Mouse (Mus musculus): ENCODE results near the gene Foxn3. TPM values are rescaled to one million over a fixed set of nuclear protein-coding genes. Genes with fewer than 3 reads are reported as not detected.

Foxn3 gene
- polyA plus RNA-seq, 1 experiment from 2014 or later: 86.4 TPM

DNA sequence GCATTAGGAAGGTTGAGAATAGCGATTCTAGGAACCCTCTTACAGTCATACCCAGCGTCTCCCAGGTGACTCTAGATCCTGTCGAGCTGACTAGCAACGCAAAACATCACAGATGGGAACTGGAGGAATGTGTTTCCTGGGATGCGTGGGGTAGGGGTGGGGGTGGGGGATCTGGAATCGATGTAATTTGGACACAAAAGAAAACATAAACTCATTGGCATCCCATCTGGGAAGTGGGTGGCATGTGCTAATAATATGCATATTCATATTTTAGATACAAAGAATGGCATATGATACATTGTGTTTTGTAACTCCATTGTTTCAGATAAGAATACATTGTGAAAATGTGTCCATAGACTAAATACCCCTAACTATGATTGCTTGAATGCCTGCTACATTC is 393.5 kb downstream of the Foxn3 start:
- no peaks in the 10 kb centered on the region for H3K36me3 ChIP-seq
- H3K9me3 ChIP-seq: no peaks in the 10 kb centered on the region
- H3K27me3 ChIP-seq: no peaks in the 10 kb centered on the region
- WGBS: 81% methylated on average over 6 of the region's 6 CpGs
- H3K4me1 ChIP-seq: peaks cover 10% of the 10 kb centered on the region
- H3K4me3 ChIP-seq: no peak overlapping the region
- no peak overlapping the region for H3K27ac ChIP-seq (replicated peaks)
- no peak for ATAC-seq (replicated peaks)
- H3K9ac ChIP-seq (replicated peaks): no peak overlapping the region
- no peak overlapping the region for H3K4me2 ChIP-seq (replicated peaks)

DNA sequence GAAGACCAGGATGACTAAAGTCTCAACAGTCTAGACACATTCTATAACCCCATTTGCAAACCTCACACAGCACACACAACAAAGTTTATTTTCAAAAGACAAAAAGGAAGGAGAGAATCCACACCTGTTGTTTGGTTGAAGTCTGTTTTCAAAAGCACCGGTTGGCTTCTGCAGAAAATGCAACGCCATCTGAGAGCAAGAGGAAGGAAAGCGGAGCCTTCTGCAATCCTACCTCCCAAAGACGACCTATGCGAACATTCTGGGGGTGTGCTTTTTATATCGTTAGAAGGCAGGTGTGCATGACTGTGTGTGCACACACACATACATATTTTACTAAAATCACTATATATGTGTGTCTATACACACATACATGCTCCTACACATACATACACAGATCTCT is 397.3 kb downstream of the Foxn3 start:
- no peak overlapping the region for H3K4me2 ChIP-seq (replicated peaks)
- WGBS: 97% methylated on average over 6 of the region's 6 CpGs
- no peaks in the 10 kb centered on the region for H3K36me3 ChIP-seq
- no peak overlapping the region for H3K4me3 ChIP-seq
- H3K27me3 ChIP-seq: no peaks in the 10 kb centered on the region
- ATAC-seq (replicated peaks): no peak
- no peak overlapping the region for H3K27ac ChIP-seq (replicated peaks)
- H3K9me3 ChIP-seq: no peaks in the 10 kb centered on the region
- no peak overlapping the region for H3K9ac ChIP-seq (replicated peaks)
- H3K4me1 ChIP-seq: peaks cover 23% of the 10 kb centered on the region

DNA sequence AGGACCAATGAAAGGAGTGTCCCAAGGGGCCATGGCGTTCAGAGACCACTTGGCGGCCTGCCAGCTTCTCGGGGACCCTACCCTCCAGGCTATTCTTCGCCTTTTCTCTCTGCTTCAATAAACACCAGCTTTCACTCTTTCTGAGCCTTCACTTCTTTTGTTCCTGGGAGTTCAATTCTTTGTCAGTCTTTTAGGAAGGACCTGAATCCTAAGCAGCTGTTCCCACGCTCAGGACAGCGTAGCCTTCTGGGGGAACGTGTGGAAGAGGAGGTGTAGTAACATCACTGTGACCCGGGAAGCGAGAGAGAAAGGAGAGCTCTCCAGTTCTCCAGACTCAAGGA is 400.1 kb downstream of the Foxn3 start:
- peak overlapping the region; percentile 51 for H3K27ac ChIP-seq (replicated peaks)
- H3K4me1 ChIP-seq: peaks cover 23% of the 10 kb centered on the region
- no peak overlapping the region for H3K9ac ChIP-seq (replicated peaks)
- no peak overlapping the region for H3K4me3 ChIP-seq
- no peaks in the 10 kb centered on the region for H3K36me3 ChIP-seq
- H3K9me3 ChIP-seq: no peaks in the 10 kb centered on the region
- peak; percentile 29; the same call in 1 of the 2 replicates for ATAC-seq (replicated peaks)
- no peak overlapping the region for H3K4me2 ChIP-seq (replicated peaks)
- WGBS: 15% methylated on average over 9 of the region's 9 CpGs
- no peaks in the 10 kb centered on the region for H3K27me3 ChIP-seq

DNA sequence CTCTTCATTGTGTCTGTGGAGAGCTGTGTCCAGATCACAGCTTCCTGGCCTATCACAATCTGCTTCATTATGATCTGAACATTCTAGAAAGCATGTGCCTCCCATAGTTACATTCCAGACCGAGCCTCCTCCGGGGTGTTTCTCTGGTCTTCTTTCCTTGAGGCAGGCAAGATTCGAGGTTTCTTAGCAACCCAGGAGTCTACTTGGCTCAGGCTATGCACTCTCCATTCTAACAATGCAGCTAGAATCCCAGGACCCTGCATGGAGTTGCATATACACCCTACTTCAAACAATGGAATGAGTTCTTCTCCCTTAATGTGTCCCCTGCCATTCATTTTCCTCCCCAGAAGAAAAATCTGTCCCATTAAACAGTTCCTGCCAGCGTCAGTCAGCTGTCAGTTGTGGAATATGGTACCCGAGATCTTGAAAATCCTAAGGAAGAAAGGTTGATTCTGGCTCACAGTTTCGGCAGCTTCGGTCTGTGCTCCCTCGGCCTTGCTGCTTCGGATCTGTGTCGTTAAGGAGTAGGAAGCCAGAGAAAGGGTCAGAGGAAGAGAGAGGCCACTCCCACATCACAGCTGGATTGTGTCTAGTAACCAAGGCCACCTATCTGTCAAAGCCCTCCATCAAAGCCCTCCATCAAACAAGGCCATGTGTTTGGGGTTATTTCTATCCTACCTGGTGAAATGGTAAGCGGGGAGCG is 400.6 kb downstream of the Foxn3 start:
- Histone ChIP-seq H3K27me3 (no peaks in the 10 kb centered on the region), H3K4me2 (replicated peaks) (no peak overlapping the region), H3K4me3 (no peak overlapping the region), H3K27ac (replicated peaks) (peak overlapping the region; percentile 51), H3K9me3 (no peaks in the 10 kb centered on the region), H3K9ac (replicated peaks) (no peak overlapping the region), H3K4me1 (peaks cover 19% of the 10 kb centered on the region), H3K36me3 (no peaks in the 10 kb centered on the region)
- 31% methylated on average over 12 of the region's 12 CpGs for WGBS
- ATAC-seq (replicated peaks): peak; percentile 57; the same call in 1 of the 2 replicates

DNA sequence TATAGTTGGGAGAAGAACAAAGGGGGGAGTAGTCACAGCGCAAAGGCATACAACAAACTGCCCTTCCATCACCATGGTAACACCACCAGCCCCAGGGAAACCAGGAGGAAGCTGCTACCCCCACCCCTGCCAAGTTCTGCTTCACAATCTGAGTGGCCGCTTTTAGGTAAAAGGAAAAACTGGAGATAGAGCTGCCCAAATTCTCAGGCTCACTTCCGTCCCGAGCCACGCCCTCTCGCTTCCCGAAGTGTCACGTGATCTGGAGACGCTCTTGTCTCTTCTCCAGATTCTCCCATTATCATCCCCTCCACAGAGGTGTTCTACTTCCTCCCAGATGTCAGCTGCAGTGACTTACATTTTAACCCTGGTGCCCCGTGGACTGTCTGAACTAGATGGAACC is 401.2 kb downstream of the Foxn3 start:
- no peaks in the 10 kb centered on the region for H3K27me3 ChIP-seq
- H3K4me1 ChIP-seq: peaks cover 18% of the 10 kb centered on the region
- H3K4me3 ChIP-seq: no peak overlapping the region
- H3K4me2 ChIP-seq (replicated peaks): no peak overlapping the region
- H3K27ac ChIP-seq (replicated peaks): peak overlapping the region; percentile 51; the same call in 1 of the 2 replicates
- peak; percentile 66 for ATAC-seq (replicated peaks)
- WGBS: 63% methylated on average over 10 of the region's 10 CpGs
- no peaks in the 10 kb centered on the region for H3K36me3 ChIP-seq
- H3K9ac ChIP-seq (replicated peaks): no peak overlapping the region
- H3K9me3 ChIP-seq: no peaks in the 10 kb centered on the region

DNA sequence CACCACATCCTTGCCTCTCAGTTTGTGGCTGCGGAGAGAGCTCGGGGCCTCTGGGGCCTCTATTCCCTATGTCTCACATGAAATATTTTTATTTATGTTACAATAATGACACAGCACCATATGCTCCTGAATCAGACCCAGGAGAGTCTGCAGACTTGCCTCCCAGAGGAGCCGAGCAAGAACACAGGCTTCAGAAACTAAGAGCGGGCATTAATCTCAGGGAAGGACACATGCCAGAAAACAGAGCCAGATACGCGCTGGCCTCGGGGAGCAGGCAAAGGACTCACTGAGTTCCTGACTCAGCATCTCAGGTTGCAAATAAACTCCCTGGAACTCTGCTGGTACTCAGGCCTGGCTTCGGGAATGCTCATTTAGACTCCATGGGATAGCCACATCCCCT is 403.3 kb downstream of the Foxn3 start:
- H3K4me2 ChIP-seq (replicated peaks): no peak overlapping the region
- H3K27me3 ChIP-seq: no peaks in the 10 kb centered on the region
- no peaks in the 10 kb centered on the region for H3K36me3 ChIP-seq
- no peak overlapping the region for H3K4me3 ChIP-seq
- no peak overlapping the region for H3K9ac ChIP-seq (replicated peaks)
- H3K9me3 ChIP-seq: no peaks in the 10 kb centered on the region
- H3K4me1 ChIP-seq: peaks cover 19% of the 10 kb centered on the region
- ATAC-seq (replicated peaks): no peak
- 70% methylated on average over 8 of the region's 8 CpGs for WGBS
- H3K27ac ChIP-seq (replicated peaks): no peak overlapping the region

DNA sequence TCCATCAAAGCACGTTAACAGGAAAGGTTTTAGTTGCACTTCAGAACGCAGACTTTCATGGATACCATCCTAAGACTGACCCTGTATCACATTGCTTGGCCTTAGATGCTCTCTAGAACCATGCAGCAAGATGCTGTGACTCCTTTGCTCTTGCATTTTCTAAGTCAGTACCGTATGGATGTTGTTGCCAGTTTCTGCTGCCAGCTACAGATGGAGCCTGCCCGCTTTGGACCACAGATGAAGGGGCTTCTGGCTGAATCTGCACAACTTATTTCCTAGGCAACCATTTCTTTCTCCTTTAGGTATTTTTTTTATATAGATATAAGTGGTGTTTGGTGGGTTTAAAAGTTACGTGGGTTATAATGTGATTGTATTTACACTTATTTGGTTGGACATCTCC is 407.5 kb downstream of the Foxn3 start:
- WGBS: 79% methylated on average over 5 of the region's 5 CpGs
- Histone ChIP-seq H3K27ac (replicated peaks) (no peak overlapping the region), H3K9ac (replicated peaks) (no peak overlapping the region), H3K4me3 (no peak overlapping the region), H3K4me1 (peaks cover 13% of the 10 kb centered on the region), H3K36me3 (no peaks in the 10 kb centered on the region), H3K27me3 (no peaks in the 10 kb centered on the region), H3K4me2 (replicated peaks) (no peak overlapping the region), H3K9me3 (no peaks in the 10 kb centered on the region)
- no peak for ATAC-seq (replicated peaks)

DNA sequence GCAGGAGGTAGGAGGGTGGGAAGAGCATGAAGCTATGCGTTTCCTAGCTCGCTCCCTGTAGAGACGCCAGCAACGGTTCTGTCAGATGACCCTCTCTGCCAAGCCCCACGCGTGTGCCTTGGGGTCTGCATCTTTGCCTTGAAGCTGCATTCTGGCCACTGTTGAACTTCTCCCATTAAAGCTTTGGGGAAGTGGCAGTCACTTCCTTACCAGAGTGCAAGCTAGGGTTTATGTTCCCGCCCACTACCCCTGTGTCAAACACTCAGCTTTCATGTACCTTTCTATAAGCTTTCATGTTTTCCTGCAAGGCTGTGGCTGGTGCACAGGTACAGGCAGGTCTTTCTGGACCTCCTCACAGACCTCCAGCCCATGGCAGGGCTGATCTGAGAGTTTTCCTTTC is 409.2 kb downstream of the Foxn3 start:
- Histone ChIP-seq H3K4me1 (peaks cover 13% of the 10 kb centered on the region), H3K27ac (replicated peaks) (no peak overlapping the region), H3K9me3 (no peaks in the 10 kb centered on the region), H3K4me2 (replicated peaks) (no peak overlapping the region), H3K36me3 (no peaks in the 10 kb centered on the region), H3K4me3 (no peak overlapping the region), H3K27me3 (no peaks in the 10 kb centered on the region), H3K9ac (replicated peaks) (no peak overlapping the region)
- 61% methylated on average over 7 of the region's 7 CpGs for WGBS
- ATAC-seq (replicated peaks): no peak

DNA sequence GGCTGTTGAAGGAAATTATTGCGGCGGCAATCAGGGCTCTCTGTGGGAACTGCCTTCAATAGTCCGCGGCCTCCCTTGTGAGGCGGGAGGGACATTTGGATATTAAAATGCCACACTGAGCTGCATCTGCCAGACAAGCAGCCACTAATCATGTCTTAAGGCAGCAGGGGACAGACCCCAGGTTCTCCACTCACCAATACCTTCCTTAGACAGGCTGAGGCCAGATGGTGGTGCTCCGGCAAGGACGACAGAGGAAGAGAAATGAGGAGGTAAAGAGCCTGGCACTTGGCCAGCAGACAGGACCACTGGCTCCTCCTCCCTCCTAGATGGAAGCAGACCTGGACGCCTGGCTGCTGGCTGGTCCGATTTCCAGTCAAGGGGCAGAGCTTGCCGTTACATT is 409.7 kb downstream of the Foxn3 start:
- no peak; the same call in 1 of the 2 replicates for ATAC-seq (replicated peaks)
- WGBS: 17% methylated on average over 10 of the region's 10 CpGs
- H3K36me3 ChIP-seq: no peaks in the 10 kb centered on the region
- no peaks in the 10 kb centered on the region for H3K27me3 ChIP-seq
- no peak overlapping the region for H3K9ac ChIP-seq (replicated peaks)
- no peaks in the 10 kb centered on the region for H3K9me3 ChIP-seq
- no peak overlapping the region for H3K27ac ChIP-seq (replicated peaks)
- no peak overlapping the region for H3K4me2 ChIP-seq (replicated peaks)
- H3K4me1 ChIP-seq: peaks cover 13% of the 10 kb centered on the region
- no peak overlapping the region for H3K4me3 ChIP-seq

DNA sequence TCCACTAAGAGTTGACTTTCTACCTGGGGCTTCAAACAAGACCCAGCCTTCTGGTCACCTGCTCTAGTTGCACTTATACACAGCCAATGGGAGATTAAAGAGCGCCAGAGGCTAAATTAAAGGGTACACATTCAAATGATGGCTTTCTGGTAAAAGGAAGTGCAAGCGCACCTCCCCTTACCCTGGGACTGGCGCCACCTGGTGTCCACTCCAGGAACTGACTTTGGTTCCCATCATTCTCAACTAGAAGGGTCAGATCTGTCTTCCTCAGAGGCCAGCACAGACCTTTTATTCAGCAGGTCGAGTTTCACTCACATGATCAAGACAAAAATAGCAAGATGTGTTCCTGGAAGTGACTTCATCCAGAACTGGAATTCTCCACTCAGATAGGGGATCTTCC is 413.3 kb downstream of the Foxn3 start:
- Histone ChIP-seq H3K9me3 (no peaks in the 10 kb centered on the region), H3K4me2 (replicated peaks) (no peak overlapping the region), H3K4me1 (peaks cover 9% of the 10 kb centered on the region), H3K36me3 (no peaks in the 10 kb centered on the region), H3K27me3 (no peaks in the 10 kb centered on the region), H3K9ac (replicated peaks) (no peak overlapping the region), H3K4me3 (no peak overlapping the region), H3K27ac (replicated peaks) (no peak overlapping the region)
- no peak for ATAC-seq (replicated peaks)
- 55% methylated on average over 4 of the region's 4 CpGs for WGBS

DNA sequence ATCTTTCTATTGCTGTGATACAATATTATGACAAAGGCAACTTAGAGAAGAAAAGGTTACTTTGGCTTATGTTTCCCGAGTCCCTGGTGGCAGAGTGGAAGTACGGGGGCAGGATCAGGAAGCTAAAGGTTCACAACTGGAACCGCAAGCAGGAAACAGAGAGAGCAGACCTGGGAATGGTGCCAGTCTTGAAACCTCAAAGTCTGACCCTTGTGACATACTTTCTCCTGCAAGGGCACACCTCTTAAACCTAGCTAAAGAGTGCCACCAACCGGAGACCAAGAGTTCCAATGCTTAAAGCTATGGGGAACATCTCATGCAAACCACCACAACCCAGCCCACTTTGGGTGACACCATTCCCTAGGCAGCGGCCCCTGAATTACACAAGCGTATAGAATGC is 414.2 kb downstream of the Foxn3 start:
- peaks cover 7% of the 10 kb centered on the region for H3K4me1 ChIP-seq
- no peaks in the 10 kb centered on the region for H3K27me3 ChIP-seq
- no peak for ATAC-seq (replicated peaks)
- no peaks in the 10 kb centered on the region for H3K9me3 ChIP-seq
- H3K9ac ChIP-seq (replicated peaks): no peak overlapping the region
- no peak overlapping the region for H3K27ac ChIP-seq (replicated peaks)
- H3K4me3 ChIP-seq: no peak overlapping the region
- 94% methylated on average over 6 of the region's 6 CpGs for WGBS
- no peaks in the 10 kb centered on the region for H3K36me3 ChIP-seq
- no peak overlapping the region for H3K4me2 ChIP-seq (replicated peaks)
